Mouse (Mus musculus) hindbrain, postnatal 0 days (tissue): ENCODE results near the gene Asdurf. TPM values are rescaled to one million over a fixed set of nuclear protein-coding genes. Genes with fewer than 3 reads are reported as not detected.
"Not testable (repeated sequence)": the region's sequence is repeated elsewhere in the genome, so short reads cannot be mapped to it uniquely, and the experiment has no call there.

Source experiments
- ATAC-seq: fragments of 200-750 bp; cut with Nextera tagmentation; 2 replicates; pipeline ENCODE4 v1.8.0; 2017; ENCODE audit warnings: mild to moderate bottlenecking, moderate TSS enrichment, moderate library complexity
- DNase-seq: peaks from one replicate; pipeline ENCODE4 v3.0.0-alpha.2; 2015; ENCODE audit warnings: low spot score
- H3K27ac ChIP-seq: fragments of 300-500 bp; sonication (generic); 2 replicates; pipeline ENCODE4 v1.5.1; 2014; ENCODE audit warnings: mild to moderate bottlenecking
- H3K27me3 ChIP-seq: fragments of 300-500 bp; sonication (generic); 2 replicates; pipeline ENCODE4 v1.6.1; 2014; ENCODE audit warnings: low read length, mixed read lengths; ENCODE audit not compliant: insufficient read depth
- H3K36me3 ChIP-seq: fragments of 300-500 bp; sonication (generic); 2 replicates; pipeline ENCODE4 v1.6.1; 2014; ENCODE audit warnings: low read length, mixed read lengths; ENCODE audit not compliant: insufficient read depth
- H3K4me1 ChIP-seq: fragments of 300-500 bp; sonication (generic); 2 replicates; pipeline ENCODE4 v1.6.1; 2014; ENCODE audit warnings: antibody characterized with exemption, low read length, mixed read lengths; ENCODE audit not compliant: insufficient read depth
- H3K4me2 ChIP-seq: fragments of 300-500 bp; sonication (generic); 2 replicates; pipeline ENCODE4 v1.6.1; 2014; ENCODE audit warnings: low read depth, mild to moderate bottlenecking, low read length, moderate library complexity, mixed read lengths
- H3K4me3 ChIP-seq: fragments of 300-500 bp; sonication (generic); 2 replicates; pipeline ENCODE4 v1.5.1; 2014; ENCODE audit warnings: low read length
- H3K9ac ChIP-seq: fragments of 300-500 bp; sonication (generic); replicated peaks from 2 replicates; pipeline ENCODE4 v1.6.1; 2014; ENCODE audit warnings: mild to moderate bottlenecking, low read length, moderate library complexity, mixed read lengths
- H3K9me3 ChIP-seq: fragments of 300-500 bp; sonication (generic); 2 replicates; pipeline ENCODE4 v1.6.1; 2016; ENCODE audit warnings: low read length, mixed read lengths
- CTCF ChIP-seq: IDR thresholded peaks from 2 replicates; pipeline ENCODE4 v1.5.1; 2016; ENCODE audit warnings: antibody characterized with exemption, control low read depth, low read depth
- WGBS: fragments of 180-500 bp; shearing (Covaris S2); extraction: QIAGEN DNeasy Blood & Tissue Kit; methylation state at CpG from one replicate; pipeline ENCODE4 v1.1.7; 2014; 5-methylcytosine and 5-hydroxymethylcytosine counted together
- polyA plus RNA-seq: library from polyadenylated mRNA; unstranded; fragments of >200 nt; fragmentation: Nextera tagmentation; extraction: Ambion mirVana; gene quantifications from 2 replicates; pipeline ENCODE4 v1.2.1, GENCODE M21; 2015
- total RNA-seq: library from RNA; depleted of rRNA; stranded (reverse); fragments of >200 nt; gene quantifications from 2 replicates; pipeline ENCODE4 v1.2.3, GENCODE M21; 2014

The Asdurf gene
- total and polyA plus RNA-seq, 2 experiments from 2014 or later, result 12.0 TPM; not detected in 1

DNA sequence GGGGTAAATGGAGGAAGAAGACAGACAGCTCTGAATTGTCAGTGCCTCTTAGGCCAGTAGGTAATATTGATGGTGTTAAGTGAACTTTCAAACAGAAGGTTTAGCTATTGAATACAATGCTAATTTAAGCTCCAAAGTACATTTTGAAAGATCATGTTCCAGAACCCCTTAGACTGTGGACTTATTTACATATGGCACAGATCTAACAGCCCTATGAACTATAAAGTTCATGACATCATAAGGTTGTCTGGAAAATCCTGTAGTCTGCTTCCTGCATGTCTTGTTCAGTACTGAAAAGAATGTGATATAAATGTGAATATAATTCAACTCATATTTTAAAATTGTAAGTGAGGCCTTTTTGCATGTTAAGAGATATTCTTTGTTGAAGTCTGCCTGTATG, 6.6 kb upstream of the Asdurf start:
- Histone ChIP-seq H3K4me2 (no peak overlapping the region), H3K4me1 (no peaks in the 10 kb centered on the region), H3K27me3 (no peaks in the 10 kb centered on the region), H3K27ac (no peak overlapping the region), H3K9ac (no peak overlapping the region), H3K36me3 (no peaks in the 10 kb centered on the region), H3K4me3 (no peak overlapping the region), H3K9me3 (no peaks in the 10 kb centered on the region)
- no peak for DNase-seq
- ATAC-seq, result no peak
- TF ChIP-seq CTCF, result no peak

GRCm38 (mm10) chr1:53341071-53341470, 11.3 kb downstream of the Asdurf start:
- Histone ChIP-seq H3K27ac (no peak overlapping the region), H3K4me1 (no peaks in the 10 kb centered on the region), H3K9ac (no peak overlapping the region), H3K4me2 (no peak overlapping the region), H3K27me3 (no peaks in the 10 kb centered on the region), H3K36me3 (peaks cover 28% of the 10 kb centered on the region; the same call in 1 of the 2 replicates), H3K9me3 (no peaks in the 10 kb centered on the region), H3K4me3 (no peak overlapping the region)
- ATAC-seq (no peak), DNase-seq (no peak)
- no peak for TF ChIP-seq CTCF
- WGBS, result 96% methylated on average over 2 of the region's 2 CpGs

DNA sequence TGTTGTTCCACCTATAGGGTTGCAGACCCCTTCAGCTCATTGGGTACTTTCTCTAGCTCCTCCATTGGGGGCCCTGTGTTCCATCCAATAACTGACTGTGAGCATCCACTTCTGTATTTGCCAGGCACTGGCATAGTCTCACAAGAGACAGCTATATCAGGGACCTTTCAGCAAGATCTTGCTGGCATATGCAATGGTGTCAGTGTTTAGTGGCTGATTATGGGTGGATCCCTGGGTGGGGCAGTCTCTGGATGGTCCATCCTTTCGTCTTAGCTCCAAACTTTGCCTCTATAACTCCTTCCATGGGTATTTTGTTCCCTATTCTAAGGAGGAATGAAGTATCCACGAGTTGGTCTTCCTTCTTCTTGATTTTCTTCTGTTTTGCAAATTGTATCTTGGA, 15.0 kb downstream of the Asdurf start:
- not testable (repeated sequence) for ATAC-seq, H3K27me3 ChIP-seq, H3K36me3 ChIP-seq, DNase-seq, H3K9me3 ChIP-seq, H3K4me2 ChIP-seq, H3K4me1 ChIP-seq, H3K27ac ChIP-seq, H3K4me3 ChIP-seq, H3K9ac ChIP-seq
- WGBS, result 56% methylated on average over 2 of the region's 2 CpGs

- ATAC-seq, result no peak
- DNase-seq, result no peak
- Histone ChIP-seq H3K4me2 (no peak overlapping the region), H3K27me3 (no peaks in the 10 kb centered on the region), H3K36me3 (no peaks in the 10 kb centered on the region), H3K27ac (no peak overlapping the region), H3K9me3 (no peaks in the 10 kb centered on the region), H3K4me1 (no peaks in the 10 kb centered on the region), H3K9ac (no peak overlapping the region), H3K4me3 (no peak overlapping the region)
- TF ChIP-seq CTCF, result no peak
Measured at GRCm38 (mm10) chr1:53335465-53335864, 17.0 kb downstream of the Asdurf start.

DNA sequence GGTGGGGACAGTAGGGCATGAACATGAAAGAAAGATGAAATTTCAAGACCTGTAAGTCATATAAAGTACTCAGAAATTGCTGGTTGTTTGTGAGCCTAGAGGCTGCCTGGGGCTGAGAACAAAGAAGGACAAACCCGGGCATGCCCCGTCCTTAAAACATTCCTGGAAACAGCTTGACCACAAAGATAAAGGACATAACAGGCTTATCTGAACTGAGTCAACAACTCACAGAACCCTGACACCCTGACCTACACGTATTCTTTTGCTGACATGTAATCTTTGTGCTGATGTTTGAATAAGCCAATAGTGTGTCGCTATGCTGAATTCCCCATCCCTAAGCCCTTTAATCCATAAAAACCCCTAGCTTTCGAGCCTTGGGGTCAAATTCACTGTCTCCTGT, 18.9 kb downstream of the Asdurf start:
- not testable (repeated sequence) for ATAC-seq, H3K4me1 ChIP-seq, H3K4me2 ChIP-seq, H3K27ac ChIP-seq, H3K27me3 ChIP-seq, H3K36me3 ChIP-seq, H3K9ac ChIP-seq, DNase-seq, H3K9me3 ChIP-seq, H3K4me3 ChIP-seq
- WGBS, result 82% methylated on average over 5 of the region's 5 CpGs

GRCm38 (mm10) chr1:53324827-53325494, 27.5 kb downstream of the Asdurf start:
- H3K4me3 ChIP-seq, result no peak overlapping the region
- H3K4me1 ChIP-seq, result no peaks in the 10 kb centered on the region
- TF ChIP-seq CTCF, result no peak
- no peaks in the 10 kb centered on the region for H3K9me3 ChIP-seq
- DNase-seq (no peak), ATAC-seq (no peak)
- WGBS, result 95% methylated on average over 5 of the region's 5 CpGs
- no peak overlapping the region for H3K4me2 ChIP-seq
- no peak overlapping the region for H3K27ac ChIP-seq
- no peak overlapping the region for H3K9ac ChIP-seq
- no peaks in the 10 kb centered on the region; the same call in 1 of the 2 replicates for H3K36me3 ChIP-seq
- no peaks in the 10 kb centered on the region for H3K27me3 ChIP-seq

GRCm38 (mm10) chr1:53324277-53324676, 28.1 kb downstream of the Asdurf start:
- H3K9ac ChIP-seq, result no peak overlapping the region
- H3K36me3 ChIP-seq, result no peaks in the 10 kb centered on the region; the same call in 1 of the 2 replicates
- ATAC-seq (no peak), DNase-seq (no peak)
- H3K4me3 ChIP-seq, result no peak overlapping the region
- H3K4me2 ChIP-seq, result no peak overlapping the region
- no peak overlapping the region for H3K27ac ChIP-seq
- no peak for TF ChIP-seq CTCF
- WGBS, result 94% methylated on average over 1 of the region's 1 CpGs
- no peaks in the 10 kb centered on the region for H3K4me1 ChIP-seq
- H3K27me3 ChIP-seq, result no peaks in the 10 kb centered on the region
- H3K9me3 ChIP-seq, result no peaks in the 10 kb centered on the region
